Mouse (Mus musculus) right cerebral cortex, postnatal 4 days (tissue): Measurements from ENCODE around the gene Gm29797.

Experiments used
- DNase-seq: peaks from one replicate; pipeline ENCODE4 v3.0.0-alpha.2; 2022

Gene Gm29797

GRCm38 (mm10) chr2:181706668-181707067, 49.8 kb downstream of the Gm29797 start:
- DNase-seq: no peak
